Mouse (Mus musculus) urinary bladder, adult 2 months (tissue): ENCODE data around the gene Trpc3. TPM values are rescaled to one million over a fixed set of nuclear protein-coding genes. Genes with fewer than 3 reads are reported as not detected.
"Not testable (repeated sequence)": the region's sequence is repeated elsewhere in the genome, so short reads cannot be mapped to it uniquely, and the experiment has no call there.

Experiments
- DNase-seq: peaks from one replicate; pipeline ENCODE4 v3.0.0; 2022; ENCODE audit warnings: low spot score
- polyA plus RNA-seq: library from polyadenylated mRNA; depleted of rRNA; stranded (reverse); fragments of >200 nt; gene quantifications from 2 replicates; pipeline ENCODE4 v1.2.3, GENCODE M21; 2012; rRNA removed

Trpc3 gene
- polyA plus RNA-seq, 1 experiment = 1.8 TPM

DNA sequence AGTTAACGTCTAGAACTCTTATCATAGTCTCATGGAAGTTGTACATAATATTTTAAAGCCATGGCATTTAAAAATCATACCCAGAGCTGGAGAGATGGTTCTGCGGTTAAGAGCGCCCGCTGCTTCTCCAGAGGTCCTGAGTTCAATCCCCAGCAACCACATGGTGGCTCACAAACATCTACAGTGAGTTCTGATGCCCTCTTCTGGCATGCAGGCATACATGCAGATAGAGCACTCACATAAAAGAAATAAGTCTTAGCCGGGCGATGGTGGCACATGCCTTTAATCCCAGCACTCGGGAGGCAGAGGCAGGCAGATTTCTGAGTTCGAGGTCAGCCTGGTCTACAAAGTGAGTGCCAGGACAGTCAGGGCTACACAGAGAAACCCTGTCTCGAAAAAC, 90.2 kb downstream of the Trpc3 start:
- not testable (repeated sequence) for DNase-seq

DNA sequence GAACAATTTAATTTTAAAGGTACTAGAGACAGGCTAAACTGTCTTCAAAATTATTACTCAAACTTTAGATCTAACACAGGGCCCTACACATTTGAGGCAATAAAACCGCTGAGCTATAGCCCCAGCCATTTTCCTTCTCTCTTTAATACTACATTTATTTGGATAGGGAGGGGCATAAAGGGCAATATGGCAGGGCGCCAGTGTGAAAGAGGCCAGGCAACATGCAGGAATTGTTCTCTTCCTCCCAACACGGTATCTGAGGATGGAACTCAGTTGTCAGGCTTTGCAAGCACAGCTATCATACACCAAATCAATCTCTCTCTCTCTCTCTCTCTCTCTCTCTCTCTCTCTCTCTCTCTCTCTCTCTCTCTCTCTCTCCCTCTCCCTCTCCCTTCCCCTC, 91.2 kb downstream of the Trpc3 start:
- no peak for DNase-seq

DNA sequence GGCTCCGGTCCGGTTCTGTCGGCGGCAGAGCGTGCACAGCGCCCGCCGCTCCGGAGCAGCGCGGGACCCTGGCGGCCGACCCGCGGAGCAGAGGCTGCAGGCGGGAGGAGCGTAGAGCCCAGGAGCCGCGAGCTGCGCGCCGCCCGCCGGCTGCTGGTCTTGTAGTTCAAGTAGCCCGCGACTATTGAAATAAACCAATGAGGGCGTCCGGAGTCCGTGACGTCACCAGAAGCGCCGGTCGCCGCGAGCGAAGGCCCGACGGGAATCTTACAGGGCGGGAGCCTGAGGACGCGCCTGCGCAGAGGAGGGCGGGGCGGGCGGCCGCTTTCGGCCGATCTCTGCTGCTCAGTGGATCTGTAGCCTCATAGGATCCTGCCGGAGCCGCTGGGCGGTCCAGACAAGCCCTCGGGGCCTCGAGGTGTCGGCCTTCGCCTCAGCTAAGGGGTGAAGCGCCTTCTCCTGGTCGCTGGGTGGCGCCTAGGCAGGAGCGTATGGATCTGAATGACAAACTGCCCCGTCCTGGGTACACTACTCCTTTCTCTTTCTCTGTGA, 118.1 kb downstream of the Trpc3 start, which contains the start of gene Ccna2:
Gene Ccna2 (minus strand): TSS at position 324 of the 552 bp plus-strand sequence.
- peak; percentile 93 for DNase-seq

DNA sequence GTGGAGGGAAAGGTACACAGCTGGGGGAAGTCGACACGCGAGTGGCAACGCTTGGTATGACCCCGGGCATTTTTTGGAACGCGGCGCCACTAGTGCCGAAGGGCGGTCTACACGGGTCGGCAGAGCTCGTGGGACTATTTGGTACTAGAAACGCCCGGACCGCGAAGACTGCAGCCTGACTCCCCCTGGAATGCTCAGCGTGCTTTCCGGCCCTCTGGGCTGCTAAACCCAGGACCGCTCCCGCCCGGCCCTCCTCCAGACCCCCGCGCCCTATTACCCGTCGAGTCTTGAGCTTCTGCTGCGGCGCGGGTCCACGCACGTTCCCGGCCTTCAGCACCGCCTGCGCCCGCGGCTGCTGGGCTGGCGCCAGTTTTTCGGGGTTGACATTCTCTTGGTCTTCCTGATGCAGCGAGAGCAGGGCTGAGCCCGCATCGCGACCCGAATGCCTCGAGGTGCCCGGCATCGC, 118.6 kb downstream of the Trpc3 start:
- no peak for DNase-seq

Other genes starting within 250 kb of the Trpc3 start
- gene Anxa5, start 214.3 kb downstream of the Trpc3 start, polyA plus RNA-seq = 329 and 343 TPM in 2 replicates
- gene 1810062G17Rik, start 214.2 kb downstream of the Trpc3 start, polyA plus RNA-seq = 2.6 and 3.4 TPM in 2 replicates
- 0.04 and 0.07 TPM in 2 replicates for gene Gm11549, start 168.4 kb downstream of the Trpc3 start, polyA plus RNA-seq
- 28.6 and 29.0 TPM in 2 replicates for gene Exosc9, start 137.6 kb downstream of the Trpc3 start, polyA plus RNA-seq
- gene Ccna2, start 118.0 kb downstream of the Trpc3 start, polyA plus RNA-seq = 4.7 and 5.5 TPM in 2 replicates
- gene Bbs7, start 76.7 kb downstream of the Trpc3 start, polyA plus RNA-seq = 7.9 and 8.2 TPM in 2 replicates
- 27.1 and 29.6 TPM in 2 replicates for gene 4932438A13Rik, start 172.9 kb upstream of the Trpc3 start, polyA plus RNA-seq